Mouse (Mus musculus) thymus, postnatal 0 days (tissue): ENCODE measurements around the gene Dchs2. TPM values are rescaled to one million over a fixed set of nuclear protein-coding genes. Genes with fewer than 3 reads are reported as not detected.

Experiments
- polyA plus RNA-seq: library from polyadenylated mRNA; unstranded; fragments of >200 nt; fragmentation: Nextera tagmentation; extraction: Ambion mirVana; gene quantifications from 2 replicates; pipeline ENCODE4 v1.2.1, GENCODE M21; 2015

The Dchs2 gene
- polyA plus RNA-seq, 1 experiment from 2014 or later = 0.08 TPM

Other genes with a start within 250 kb of the Dchs2 start
- gene Lrat, start 224.0 kb upstream of the Dchs2 start, polyA plus RNA-seq = 0.05 and 0.06 TPM in 2 replicates
- 0.99 and 1.0 TPM in 2 replicates for gene Fgg, start 120.2 kb upstream of the Dchs2 start, polyA plus RNA-seq
- gene Fga, start 101.9 kb upstream of the Dchs2 start, polyA plus RNA-seq = 0.25 and 0.35 TPM in 2 replicates
- gene Fgb, start 78.1 kb upstream of the Dchs2 start, polyA plus RNA-seq = 0.17 and 0.20 TPM in 2 replicates
- gene Plrg1, start 72.4 kb upstream of the Dchs2 start, polyA plus RNA-seq = 94.0 and 96.4 TPM in 2 replicates